Mouse (Mus musculus) CH12.LX (cell line): ENCODE measurements around the gene Tmed5.

ENCODE experiments used
- CHD1 ChIP-seq: IDR thresholded peaks from 2 replicates; pipeline ENCODE4 v1.6.1; 2012; ENCODE audit warnings: low read depth, low read length, improper control_type of control experiment, inconsistent platforms
- CTCF ChIP-seq, 2 experiments: IDR thresholded peaks in 1 of 2; conservative IDR thresholded peaks in 1 of 2; 2 replicates each; pipeline ENCODE4 v1.5.1; 2011 to 2012; ENCODE audit warnings: low read depth in 2 of 2, low read length in 2 of 2, improper control_type of control experiment in 1 of 2, inconsistent platforms in 1 of 2, mild to moderate bottlenecking in 1 of 2, moderate library complexity in 1 of 2
- E2F4 ChIP-seq: IDR thresholded peaks from 2 replicates; pipeline ENCODE4 v1.6.1; 2011; ENCODE audit warnings: low read depth, low read length, improper control_type of control experiment; ENCODE audit not compliant: insufficient replicate concordance
- ELF1 ChIP-seq: IDR thresholded peaks from 2 replicates; pipeline ENCODE4 v1.6.1; 2014; ENCODE audit warnings: low read depth, mild to moderate bottlenecking, inconsistent platforms, low read length, improper control_type of control experiment
- EP300 ChIP-seq: IDR thresholded peaks from 2 replicates; pipeline ENCODE4 v1.6.1; 2011; ENCODE audit warnings: low read length, improper control_type of control experiment
- MAFK ChIP-seq: IDR thresholded peaks from 2 replicates; pipeline ENCODE4 v1.6.1; 2011; ENCODE audit warnings: low read length, improper control_type of control experiment; ENCODE audit not compliant: insufficient replicate concordance
- MAX ChIP-seq: IDR thresholded peaks from 2 replicates; pipeline ENCODE4 v1.6.1; 2011; ENCODE audit warnings: low read length, improper control_type of control experiment
- MAZ ChIP-seq: IDR thresholded peaks from 2 replicates; pipeline ENCODE4 v1.6.1; 2012; ENCODE audit warnings: low read depth, mild to moderate bottlenecking, inconsistent platforms, low read length, improper control_type of control experiment, moderate library complexity
- MYC ChIP-seq: IDR thresholded peaks from 2 replicates; pipeline ENCODE4 v1.6.1; 2011; ENCODE audit warnings: low read depth, mild to moderate bottlenecking, improper control_type of control experiment, low read length
- POLR2A ChIP-seq: IDR thresholded peaks from 2 replicates; pipeline ENCODE4 v1.6.1; 2011; ENCODE audit warnings: low read depth, mild to moderate bottlenecking, improper control_type of control experiment, low read length
- SIN3A ChIP-seq: IDR thresholded peaks from 2 replicates; pipeline ENCODE4 v1.6.1; 2012; ENCODE audit warnings: low read length, improper control_type of control experiment, inconsistent platforms
- USF1 ChIP-seq: IDR thresholded peaks from 2 replicates; pipeline ENCODE4 v1.6.1; 2014; ENCODE audit warnings: low read depth, mild to moderate bottlenecking, inconsistent platforms, low read length, improper control_type of control experiment
- ZC3H11A ChIP-seq: IDR thresholded peaks from 2 replicates; pipeline ENCODE4 v1.6.1; 2012; ENCODE audit warnings: low read depth, mild to moderate bottlenecking, inconsistent platforms, low read length, improper control_type of control experiment
- ZNF384 ChIP-seq: IDR thresholded peaks from 2 replicates; pipeline ENCODE4 v1.6.1; 2012; ENCODE audit warnings: low read depth, low read length, improper control_type of control experiment, inconsistent platforms

DNA sequence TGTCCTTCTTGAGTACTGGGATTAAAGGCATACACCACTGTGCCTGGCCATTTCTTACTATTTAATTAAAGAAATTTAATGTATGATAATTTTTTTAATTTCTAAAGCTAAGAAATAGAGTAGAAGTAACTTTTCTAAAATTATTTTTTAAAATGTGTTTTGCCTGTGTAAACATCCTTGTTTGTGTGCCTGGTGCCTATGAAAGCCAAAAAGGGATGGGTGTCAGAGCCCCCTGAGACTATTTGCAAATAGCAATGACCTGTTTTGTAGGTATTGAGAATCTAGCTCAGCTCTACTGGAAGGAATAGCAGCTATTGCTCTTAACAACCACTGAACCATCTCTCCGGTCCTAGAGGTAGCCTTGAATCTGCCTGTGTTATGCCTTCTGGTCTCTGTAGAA, 60.1 kb downstream of the Tmed5 start:
- TF ChIP-seq CTCF (conservative IDR thresholded peaks at IDR 0.05 in 1 of 2, IDR thresholded peaks at IDR 0.05 in 1 of 2; ENCODE audit: low read depth in 2 of 2, low read length in 2 of 2) = no peak
- no peak for TF ChIP-seq EP300
- TF ChIP-seq ZNF384 = no peak
- no peak for TF ChIP-seq POLR2A
- no peak for TF ChIP-seq ELF1
- TF ChIP-seq CHD1 = no peak
- no peak for TF ChIP-seq USF1
- TF ChIP-seq MAZ = no peak
- TF ChIP-seq MAX = no peak
- no peak for TF ChIP-seq ZC3H11A
- TF ChIP-seq E2F4 = no peak
- TF ChIP-seq MYC = no peak
- TF ChIP-seq MAFK = no peak
- TF ChIP-seq SIN3A = no peak
